Mouse (Mus musculus) brain, embryonic 18.5 days (tissue): ENCODE measurements around the gene Aym1.
A peak's percentile ranks its signal among the peaks of the same experiment; 100 is the strongest.
"Not testable (repeated sequence)": the region's sequence is repeated elsewhere in the genome, so short reads cannot be mapped to it uniquely, and the experiment has no call there.

Experiments
- DNase-seq: peaks from one replicate; pipeline ENCODE4 v3.0.0-alpha.2; 2012; ENCODE audit warnings: low read depth, low spot score

The Aym1 gene

GRCm38 (mm10) chr5:113352636-113353035, 4.5 kb upstream of the Aym1 start:
- DNase-seq, result no peak

- no peak for DNase-seq
These were observed 2.8 kb upstream of the Aym1 start for GRCm38 (mm10) chr5:113354311-113354710.

GRCm38 (mm10) chr5:113357656-113358055, 562 bp downstream of the Aym1 start:
- DNase-seq, result no peak

GRCm38 (mm10) chr5:113358833-113359232, 1.7 kb downstream of the Aym1 start:
- DNase-seq, result no peak

GRCm38 (mm10) chr5:113361283-113361682, 4.2 kb downstream of the Aym1 start:
- DNase-seq, result no peak

GRCm38 (mm10) chr5:113362258-113362996, 5.3 kb downstream of the Aym1 start:
- DNase-seq, result no peak

- no peak for DNase-seq
These were observed 6.1 kb downstream of the Aym1 start for GRCm38 (mm10) chr5:113363177-113363576.

GRCm38 (mm10) chr5:113365921-113366320, 8.8 kb downstream of the Aym1 start:
- DNase-seq, result peak; percentile 55

- not testable (repeated sequence) for DNase-seq
These were observed 10.6 kb downstream of the Aym1 start for GRCm38 (mm10) chr5:113367726-113368125.

- DNase-seq, result no peak
These were observed 12.3 kb downstream of the Aym1 start for GRCm38 (mm10) chr5:113369262-113369868.

GRCm38 (mm10) chr5:113372449-113372848, 15.4 kb downstream of the Aym1 start:
- no peak for DNase-seq

- DNase-seq, result peak; percentile 62
These were observed 16.2 kb downstream of the Aym1 start for GRCm38 (mm10) chr5:113372995-113373950.

GRCm38 (mm10) chr5:113374290-113374689, 17.2 kb downstream of the Aym1 start:
- no peak for DNase-seq

GRCm38 (mm10) chr5:113375783-113376182, 18.7 kb downstream of the Aym1 start:
- no peak for DNase-seq

GRCm38 (mm10) chr5:113376292-113376691, 19.2 kb downstream of the Aym1 start:
- no peak for DNase-seq

- no peak for DNase-seq
These were observed 22.3 kb downstream of the Aym1 start for GRCm38 (mm10) chr5:113379416-113379815.

GRCm38 (mm10) chr5:113380553-113380952, 23.5 kb downstream of the Aym1 start:
- no peak for DNase-seq

GRCm38 (mm10) chr5:113382580-113382979, 25.5 kb downstream of the Aym1 start:
- DNase-seq, result no peak

- no peak for DNase-seq
These were observed 36.7 kb downstream of the Aym1 start for GRCm38 (mm10) chr5:113393766-113394165.

- no peak for DNase-seq
These were observed 39.3 kb downstream of the Aym1 start for GRCm38 (mm10) chr5:113396286-113396934.

GRCm38 (mm10) chr5:113397443-113398317, 40.6 kb downstream of the Aym1 start:
- no peak for DNase-seq
